Mouse (Mus musculus) heart, embryonic 14.5 days (tissue): ENCODE measurements around the gene Fat4. TPM values are rescaled to one million over a fixed set of nuclear protein-coding genes. Genes with fewer than 3 reads are reported as not detected.

Experiments used
- ATAC-seq: fragments of 200-750 bp; cut with Nextera tagmentation; 2 replicates; pipeline ENCODE4 v1.8.0; 2017; ENCODE audit warnings: low read depth, moderate TSS enrichment; ENCODE audit not compliant: insufficient number of reproducible peaks, insufficient read depth, low FRiP score
- H3K27ac ChIP-seq, 2 experiments: fragments of 200-500 bp in 1 of 2; fragments of 300-500 bp in 1 of 2; sonication (generic) in 1 of 2; replicated peaks in 1 of 2; 2 replicates each; pipeline ENCODE4 v1.5.1; 2012 to 2014; ENCODE audit warnings: low read depth in 2 of 2, low read length in 2 of 2, control low read depth in 1 of 2, mild to moderate bottlenecking in 1 of 2, mixed read lengths in 1 of 2; ENCODE audit not compliant: control insufficient read depth in 1 of 2, insufficient read depth in 1 of 2
- H3K27me3 ChIP-seq: fragments of 300-500 bp; sonication (generic); 2 replicates; pipeline ENCODE4 v1.6.1; 2014; ENCODE audit warnings: mild to moderate bottlenecking, low read length, control low read depth; ENCODE audit not compliant: control insufficient read depth, insufficient read depth
- H3K36me3 ChIP-seq: fragments of 300-500 bp; sonication (generic); 2 replicates; pipeline ENCODE4 v1.6.1; 2014; ENCODE audit warnings: mild to moderate bottlenecking, control low read depth, low read length, mixed read lengths; ENCODE audit not compliant: control insufficient read depth, insufficient read depth
- H3K4me1 ChIP-seq, 2 experiments: fragments of 200-500 bp in 1 of 2; fragments of 300-500 bp in 1 of 2; sonication (generic) in 1 of 2; 2 replicates each; pipeline ENCODE4 v1.6.1; 2012 to 2014; ENCODE audit warnings: low read length in 2 of 2, control low read depth in 1 of 2, mixed read lengths in 1 of 2; ENCODE audit not compliant: control insufficient read depth in 2 of 2, insufficient read depth in 2 of 2
- H3K4me2 ChIP-seq: fragments of 300-500 bp; sonication (generic); 2 replicates; pipeline ENCODE4 v1.6.1; 2014; ENCODE audit warnings: mild to moderate bottlenecking, low read length
- H3K4me3 ChIP-seq, 2 experiments: fragments of 200-500 bp in 1 of 2; fragments of 300-500 bp in 1 of 2; sonication (generic) in 1 of 2; 2 replicates each; pipeline ENCODE4 v1.5.1; 2012 to 2014; ENCODE audit warnings: low read length in 2 of 2, mild to moderate bottlenecking in 2 of 2, control low read depth in 1 of 2, low read depth in 1 of 2, moderate library complexity in 1 of 2; ENCODE audit not compliant: control insufficient read depth in 1 of 2, insufficient read depth in 1 of 2
- H3K9ac ChIP-seq: fragments of 300-500 bp; sonication (generic); 2 replicates; pipeline ENCODE4 v1.6.1; 2014; ENCODE audit warnings: mild to moderate bottlenecking, low read length
- H3K9me3 ChIP-seq: fragments of 300-500 bp; sonication (generic); 2 replicates; pipeline ENCODE4 v1.6.1; 2016; ENCODE audit warnings: low read length, control low read depth; ENCODE audit not compliant: control insufficient read depth
- WGBS: fragments of 180-500 bp; shearing (Covaris S2); extraction: QIAGEN DNeasy Blood & Tissue Kit; methylation state at CpG from one replicate; pipeline ENCODE4 v1.1.7; 2014; 5-methylcytosine and 5-hydroxymethylcytosine counted together
- polyA plus RNA-seq: library from polyadenylated mRNA; unstranded; fragments of >200 nt; fragmentation: Nextera tagmentation; extraction: Ambion mirVana; gene quantifications from 2 replicates; pipeline ENCODE4 v1.2.1, GENCODE M21; 2014

The Fat4 gene
- polyA plus RNA-seq, 1 experiment from 2014 or later: 4.9 TPM

DNA sequence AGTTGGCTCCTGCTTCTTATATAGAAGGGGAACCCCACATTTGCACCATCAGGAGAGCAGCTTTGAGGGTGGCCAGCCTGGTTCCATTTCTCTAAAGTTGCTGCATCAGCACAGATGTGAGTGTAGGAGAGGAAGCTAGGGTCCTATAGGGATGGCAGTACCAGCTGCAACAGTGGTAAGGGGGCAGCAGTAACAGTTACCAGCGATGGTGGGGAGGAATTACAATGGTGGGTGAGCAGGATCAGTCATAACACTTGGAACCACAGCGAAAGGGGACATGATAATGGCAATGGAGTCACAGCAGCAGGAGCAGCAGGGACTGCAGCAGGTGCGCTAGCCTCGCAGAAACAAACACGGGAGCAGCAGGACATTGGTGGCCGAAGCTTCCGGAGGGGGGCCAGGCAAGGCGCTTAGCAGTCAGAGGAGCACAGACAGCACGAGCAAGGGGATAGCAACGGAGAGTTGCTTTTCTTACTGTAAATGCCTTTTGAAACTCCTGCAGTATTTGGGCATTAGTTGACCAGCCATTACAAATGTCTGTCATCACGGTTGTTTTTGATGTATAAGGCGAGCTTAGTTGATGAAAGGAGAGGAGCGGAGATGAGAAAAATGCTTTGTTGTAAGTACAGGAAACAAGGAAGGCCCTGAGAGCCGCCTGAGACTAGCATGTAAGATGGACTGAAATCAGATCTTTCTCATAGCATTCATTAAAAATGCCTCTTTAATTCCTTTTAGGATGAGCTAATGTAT lies 21.1 kb downstream of the Fat4 start:
- Histone ChIP-seq H3K27ac (no peak overlapping the region), H3K9me3 (no peaks in the 10 kb centered on the region), H3K4me3 (peak overlapping the region; percentile 17 to 24; a peak in 3 of 4 replicates), H3K36me3 (no peaks in the 10 kb centered on the region), H3K4me1 (peaks cover 6 to 14% of the 10 kb centered on the region in 2 experiments; a peak in 3 of 4 replicates), H3K27me3 (no peaks in the 10 kb centered on the region), H3K9ac (no peak overlapping the region), H3K4me2 (peak overlapping the region; percentile 48)
- WGBS: 31% methylated on average over 14 of the region's 14 CpGs
- no peak for ATAC-seq

DNA sequence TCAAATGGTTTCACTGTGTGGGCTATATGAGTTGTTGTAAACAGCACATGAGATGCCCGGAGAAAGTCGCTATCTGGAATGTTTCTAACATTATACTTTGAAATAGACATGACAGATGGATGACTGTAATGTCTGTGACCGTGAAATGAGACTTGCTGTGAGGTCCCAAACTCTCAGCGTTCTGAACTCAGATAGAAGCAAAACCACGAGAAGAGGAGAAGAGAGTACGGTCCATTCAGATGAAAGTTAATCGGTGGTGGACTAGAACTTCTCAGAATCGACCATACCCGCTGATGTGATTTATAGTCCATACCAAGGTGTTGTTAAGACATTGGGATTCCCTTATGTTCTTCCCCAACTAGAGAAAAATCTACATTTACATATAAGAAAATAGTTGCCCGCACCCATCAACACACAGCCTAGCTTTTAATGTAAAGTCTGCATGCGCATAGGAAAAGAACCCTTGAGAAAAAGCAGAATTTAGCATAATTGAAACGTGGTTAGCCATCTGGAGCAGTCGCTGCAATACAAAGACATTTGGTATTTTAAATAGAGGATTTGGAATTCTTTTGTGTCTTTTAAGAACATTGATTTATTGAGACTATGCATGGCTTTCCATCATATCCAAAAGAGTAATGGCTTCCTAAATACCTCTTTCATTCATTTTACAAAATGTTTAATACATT lies 21.8 kb downstream of the Fat4 start:
- Histone ChIP-seq H3K27ac (no peak overlapping the region), H3K36me3 (no peaks in the 10 kb centered on the region), H3K4me3 (no peak overlapping the region), H3K9ac (no peak overlapping the region), H3K27me3 (no peaks in the 10 kb centered on the region), H3K4me1 (peaks cover 6 to 14% of the 10 kb centered on the region in 2 experiments; a peak in 3 of 4 replicates), H3K4me2 (peak overlapping the region; percentile 48; the same call in 1 of the 2 replicates), H3K9me3 (no peaks in the 10 kb centered on the region)
- 78% methylated on average over 13 of the region's 13 CpGs for WGBS
- ATAC-seq: no peak

DNA sequence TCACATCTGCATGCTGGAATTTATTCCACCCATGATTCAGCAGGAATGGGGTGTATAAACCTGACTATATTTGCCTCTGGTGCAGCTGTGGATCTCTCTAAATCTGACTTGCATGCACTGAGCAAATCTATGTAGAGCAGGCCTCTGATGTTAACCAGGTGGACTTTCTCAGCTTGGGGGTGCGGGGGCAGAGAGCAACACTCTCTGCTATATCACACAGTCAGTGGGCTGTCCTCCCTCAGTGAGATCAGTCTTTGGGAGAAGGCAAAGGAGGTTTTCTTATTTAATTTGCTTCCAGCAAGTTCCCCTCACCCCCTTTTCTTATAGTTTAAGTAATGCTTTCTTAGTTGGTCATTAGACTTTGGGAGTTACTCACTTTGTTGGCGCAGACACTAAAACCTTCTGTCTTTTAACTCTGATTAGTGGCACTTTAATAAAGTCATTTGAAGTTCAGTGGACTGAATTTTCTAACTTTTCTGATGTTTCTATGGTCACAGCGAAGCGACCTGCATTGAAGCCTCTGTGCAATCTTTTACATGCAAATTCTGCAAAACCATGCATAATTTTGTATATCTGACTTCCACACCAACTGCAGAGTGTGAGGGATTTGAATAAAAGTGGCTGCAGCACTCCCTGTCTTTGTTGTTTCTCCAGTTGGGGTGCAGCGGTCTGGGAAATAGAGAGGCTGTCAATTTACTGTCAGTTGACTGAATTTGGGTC lies 26.2 kb downstream of the Fat4 start:
- Histone ChIP-seq H3K27me3 (no peaks in the 10 kb centered on the region), H3K4me1 (peaks cover 0 to 2% of the 10 kb centered on the region in 2 experiments; a peak in 1 of 4 replicates), H3K9me3 (no peaks in the 10 kb centered on the region), H3K4me3 (no peak overlapping the region), H3K4me2 (no peak overlapping the region), H3K36me3 (no peaks in the 10 kb centered on the region), H3K27ac (no peak overlapping the region), H3K9ac (no peak overlapping the region)
- ATAC-seq: no peak
- 63% methylated on average over 5 of the region's 5 CpGs for WGBS

DNA sequence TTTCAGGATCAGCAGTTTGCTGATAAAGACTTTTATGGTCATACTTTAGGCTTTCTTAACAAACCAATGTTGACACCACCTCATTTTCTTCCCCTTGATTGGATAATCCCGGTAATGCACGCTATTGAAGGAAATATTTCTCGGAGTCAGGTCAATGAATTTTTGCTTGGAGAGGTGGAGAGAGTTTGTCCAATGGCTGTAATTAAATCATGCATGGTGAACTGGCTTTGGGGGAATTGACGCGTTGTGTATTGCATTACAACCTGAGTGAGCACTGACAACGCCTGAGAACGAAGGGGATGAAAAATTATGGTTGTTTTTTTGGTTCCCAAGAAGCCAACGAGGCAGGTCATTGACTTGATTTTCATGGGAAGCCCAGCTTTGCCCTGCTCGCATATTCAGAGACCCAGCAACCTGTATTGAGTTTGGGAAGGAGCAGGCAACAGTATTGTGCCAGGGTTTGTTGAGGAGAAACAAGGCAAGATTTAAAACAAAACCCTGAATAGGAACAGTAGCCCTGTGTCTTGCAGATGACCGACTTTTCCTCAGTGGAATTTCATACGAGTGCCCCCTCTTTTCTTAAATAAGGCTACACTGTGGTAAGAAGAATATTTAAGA lies 26.9 kb downstream of the Fat4 start:
- H3K9me3 ChIP-seq: no peaks in the 10 kb centered on the region
- no peak overlapping the region for H3K4me3 ChIP-seq
- ATAC-seq: no peak
- no peaks in the 10 kb centered on the region for H3K36me3 ChIP-seq
- WGBS: 74% methylated on average over 11 of the region's 11 CpGs
- no peak overlapping the region for H3K4me2 ChIP-seq
- H3K9ac ChIP-seq: no peak overlapping the region
- no peak overlapping the region for H3K27ac ChIP-seq
- no peaks in the 10 kb centered on the region for H3K4me1 ChIP-seq
- no peaks in the 10 kb centered on the region for H3K27me3 ChIP-seq

DNA sequence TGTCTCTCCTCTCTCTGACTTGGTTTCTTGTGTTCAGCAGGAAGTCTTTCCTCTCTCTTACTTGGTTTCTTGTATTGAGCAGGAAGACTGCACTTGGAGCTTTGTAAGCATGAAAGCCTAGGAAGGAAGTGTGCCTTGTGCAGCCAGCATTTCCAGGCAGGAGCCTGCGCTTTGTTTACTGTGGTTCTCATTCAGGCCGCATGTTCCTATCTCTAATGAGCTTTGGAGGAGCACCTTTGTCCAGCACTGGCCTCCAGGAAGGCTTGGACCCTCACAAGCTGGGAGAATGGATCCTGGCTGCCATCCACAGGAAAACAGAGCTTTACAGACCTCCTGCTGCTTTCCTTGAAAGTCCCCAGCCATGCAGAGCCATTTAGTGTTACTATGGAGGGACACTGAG lies 32.2 kb downstream of the Fat4 start:
- Histone ChIP-seq H3K36me3 (no peaks in the 10 kb centered on the region), H3K27me3 (no peaks in the 10 kb centered on the region), H3K4me1 (0 out of 4 replicates have a peak, but pooled peaks cover 0 to 4% of the 10 kb centered on the region in 2 experiments), H3K27ac (0 out of 4 replicates have a peak overlapping the region, but pooled peaks of 1 of the 2 experiments have one; percentile 2), H3K4me3 (no peak overlapping the region), H3K4me2 (no peak overlapping the region), H3K9ac (no peak overlapping the region), H3K9me3 (no peaks in the 10 kb centered on the region)
- ATAC-seq: no peak
- WGBS: 50% methylated on average over 2 of the region's 2 CpGs

DNA sequence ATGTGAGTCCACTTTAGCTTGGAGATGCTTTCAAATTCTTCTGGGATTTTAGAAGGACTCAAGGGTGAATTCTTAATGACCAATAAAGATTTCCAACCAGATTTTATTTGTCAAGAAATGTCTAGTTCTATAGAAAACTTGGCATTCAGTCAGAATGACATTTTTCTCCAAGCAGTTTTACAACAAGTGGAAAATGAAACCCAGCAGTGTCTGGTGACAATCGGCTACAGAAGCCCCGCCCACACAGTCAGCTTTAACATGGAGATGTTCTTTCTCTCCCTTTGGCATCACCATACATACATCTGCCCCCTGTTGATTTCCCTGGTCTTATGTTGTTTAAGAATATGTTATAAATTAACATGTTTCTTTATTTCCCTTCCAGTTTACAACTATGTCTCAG lies 34.3 kb downstream of the Fat4 start:
- no peak overlapping the region for H3K27ac ChIP-seq
- no peak overlapping the region for H3K4me2 ChIP-seq
- H3K9me3 ChIP-seq: no peaks in the 10 kb centered on the region
- no peak overlapping the region for H3K4me3 ChIP-seq
- H3K9ac ChIP-seq: no peak overlapping the region
- H3K36me3 ChIP-seq: no peaks in the 10 kb centered on the region
- H3K4me1 ChIP-seq: 0 out of 4 replicates have a peak, but pooled peaks cover 0 to 4% of the 10 kb centered on the region in 2 experiments
- ATAC-seq: no peak
- WGBS: 66% methylated on average over 2 of the region's 2 CpGs
- no peaks in the 10 kb centered on the region for H3K27me3 ChIP-seq

DNA sequence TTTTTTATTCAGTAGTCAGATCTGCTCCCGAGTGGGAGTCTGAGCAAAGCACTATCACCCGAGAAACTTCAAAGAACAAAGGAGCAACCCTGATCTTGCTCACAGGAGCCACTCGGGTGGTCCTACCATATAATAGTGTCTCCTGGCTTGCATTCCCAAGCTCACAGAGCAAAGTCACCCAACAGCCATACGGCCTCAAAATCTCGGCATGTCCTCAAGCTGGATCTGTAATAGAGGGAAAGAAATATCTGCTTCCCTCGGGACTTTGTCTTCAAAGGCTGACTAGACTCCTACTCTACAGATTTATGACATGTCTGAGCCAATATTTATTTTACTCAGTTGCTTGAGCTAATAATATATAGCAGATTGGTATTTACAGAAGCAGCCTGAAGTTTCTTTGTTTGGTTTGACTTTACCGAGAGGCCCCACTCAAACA lies 36.5 kb downstream of the Fat4 start:
- no peak for ATAC-seq

More for the DNA sequence above, 36.5 kb downstream of the Fat4 start:
- Histone ChIP-seq H3K27ac (no peak overlapping the region), H3K27me3 (no peaks in the 10 kb centered on the region), H3K4me2 (no peak overlapping the region), H3K9ac (no peak overlapping the region), H3K9me3 (no peaks in the 10 kb centered on the region), H3K36me3 (no peaks in the 10 kb centered on the region), H3K4me3 (no peak overlapping the region), H3K4me1 (peaks cover 2 to 6% of the 10 kb centered on the region in 2 experiments; a peak in 2 of 4 replicates)
- WGBS: 73% methylated on average over 7 of the region's 7 CpGs
